Mouse (Mus musculus) embryonic facial prominence, embryonic 15.5 days (tissue): ENCODE data around the gene Ralgapa2. TPM values are rescaled to one million over a fixed set of nuclear protein-coding genes. Genes with fewer than 3 reads are reported as not detected.

ENCODE experiments used
- ATAC-seq: fragments of 200-750 bp; cut with Nextera tagmentation; 2 replicates; pipeline ENCODE4 v1.8.0; 2017; ENCODE audit warnings: low read depth, moderate TSS enrichment; ENCODE audit not compliant: insufficient number of reproducible peaks, low FRiP score, low TSS enrichment
- H3K27ac ChIP-seq: fragments of 300-500 bp; sonication (generic); replicated peaks from 2 replicates; pipeline ENCODE4 v1.5.1; 2015; ENCODE audit warnings: mild to moderate bottlenecking, inconsistent platforms
- H3K27me3 ChIP-seq: fragments of 300-500 bp; sonication (generic); 2 replicates; pipeline ENCODE4 v1.6.1; 2015; ENCODE audit warnings: inconsistent platforms
- H3K36me3 ChIP-seq: fragments of 300-500 bp; sonication (generic); 2 replicates; pipeline ENCODE4 v1.6.1; 2015; ENCODE audit warnings: mild to moderate bottlenecking, inconsistent platforms
- H3K4me1 ChIP-seq: fragments of 300-500 bp; sonication (generic); 2 replicates; pipeline ENCODE4 v1.6.1; 2015; ENCODE audit warnings: inconsistent platforms
- H3K4me2 ChIP-seq: fragments of 300-500 bp; sonication (generic); replicated peaks from 2 replicates; pipeline ENCODE4 v1.6.1; 2015; ENCODE audit warnings: mild to moderate bottlenecking, inconsistent platforms
- H3K4me3 ChIP-seq: fragments of 300-500 bp; sonication (generic); replicated peaks from 2 replicates; pipeline ENCODE4 v1.5.1; 2015; ENCODE audit warnings: mild to moderate bottlenecking, inconsistent platforms
- H3K9ac ChIP-seq: fragments of 300-500 bp; sonication (generic); 2 replicates; pipeline ENCODE4 v1.6.1; 2015; ENCODE audit warnings: inconsistent platforms
- H3K9me3 ChIP-seq: fragments of 300-500 bp; sonication (generic); replicated peaks from 2 replicates; pipeline ENCODE4 v1.6.1; 2016; ENCODE audit warnings: inconsistent platforms
- WGBS: fragments of 180-500 bp; shearing (Covaris S2); methylation state at CpG from one replicate; pipeline ENCODE4 v1.1.7; 2015; 5-methylcytosine and 5-hydroxymethylcytosine counted together
- polyA plus RNA-seq: library from polyadenylated mRNA; unstranded; fragments of >200 nt; fragmentation: Nextera tagmentation; extraction: Ambion mirVana; gene quantifications from 2 replicates; pipeline ENCODE4 v1.2.1, GENCODE M21; 2015

Ralgapa2 gene
- polyA plus RNA-seq, 1 experiment from 2014 or later = 5.5 TPM

DNA sequence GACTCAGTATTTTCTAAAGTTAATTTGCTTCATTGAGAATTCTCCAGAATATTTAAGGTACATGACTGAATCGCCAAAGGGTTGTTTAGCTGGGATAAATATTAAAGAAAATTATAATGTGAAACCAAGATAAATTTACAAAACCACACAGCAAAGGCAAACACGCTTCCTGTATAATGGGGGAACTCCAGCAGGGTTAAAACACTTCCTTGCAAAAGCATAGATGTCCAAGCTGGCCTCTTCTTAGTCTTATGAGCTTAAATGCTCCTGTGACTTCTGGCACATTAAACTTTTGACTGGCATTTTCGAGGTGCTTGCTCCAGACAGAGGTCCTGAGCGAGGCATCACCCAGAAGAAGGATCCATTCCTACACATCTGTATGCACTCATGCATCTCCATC lies 188.6 kb downstream of the Ralgapa2 start:
- H3K4me2 ChIP-seq = no peak overlapping the region
- H3K9ac ChIP-seq = no peak overlapping the region
- H3K9me3 ChIP-seq = no peaks in the 10 kb centered on the region
- no peak overlapping the region for H3K27ac ChIP-seq
- no peak overlapping the region for H3K4me3 ChIP-seq
- H3K27me3 ChIP-seq = no peaks in the 10 kb centered on the region
- ATAC-seq = no peak
- 80% methylated on average over 4 of the region's 4 CpGs for WGBS
- H3K36me3 ChIP-seq = no peaks in the 10 kb centered on the region
- H3K4me1 ChIP-seq = no peaks in the 10 kb centered on the region

DNA sequence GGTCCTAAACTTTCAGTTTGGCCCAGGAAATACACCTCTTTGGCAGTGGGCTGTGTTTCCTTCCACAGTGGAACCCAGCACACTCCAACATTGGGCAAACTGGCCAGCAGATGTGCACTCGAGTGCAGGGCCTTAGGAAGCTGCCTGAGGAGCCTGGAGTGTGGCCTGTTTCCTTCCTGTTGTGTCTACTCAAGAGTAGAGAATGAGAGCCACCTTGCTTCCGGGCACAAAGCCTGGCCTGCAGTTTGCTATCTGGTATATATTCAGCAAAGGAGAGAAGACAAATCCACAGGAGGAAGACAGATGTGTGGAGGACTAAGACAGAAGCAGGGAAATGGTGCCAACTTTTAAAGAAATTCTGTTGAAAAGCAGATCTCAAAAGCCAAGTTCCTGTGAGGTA lies 189.4 kb downstream of the Ralgapa2 start:
- Histone ChIP-seq H3K4me3 (no peak overlapping the region), H3K27ac (no peak overlapping the region), H3K27me3 (no peaks in the 10 kb centered on the region), H3K4me1 (no peaks in the 10 kb centered on the region), H3K9ac (no peak overlapping the region), H3K4me2 (no peak overlapping the region), H3K9me3 (no peaks in the 10 kb centered on the region), H3K36me3 (no peaks in the 10 kb centered on the region)
- WGBS = 47% methylated on average over 2 of the region's 2 CpGs
- no peak for ATAC-seq

- Histone ChIP-seq H3K4me1 (no peaks in the 10 kb centered on the region), H3K9ac (no peak overlapping the region), H3K27me3 (no peaks in the 10 kb centered on the region), H3K36me3 (no peaks in the 10 kb centered on the region), H3K4me2 (no peak overlapping the region), H3K4me3 (no peak overlapping the region), H3K9me3 (no peaks in the 10 kb centered on the region), H3K27ac (no peak overlapping the region)
- WGBS = 88% methylated on average over 2 of the region's 2 CpGs
- no peak for ATAC-seq
Measured at GRCm38 (mm10) chr2:146322019-146322418, 190.1 kb downstream of the Ralgapa2 start.

DNA sequence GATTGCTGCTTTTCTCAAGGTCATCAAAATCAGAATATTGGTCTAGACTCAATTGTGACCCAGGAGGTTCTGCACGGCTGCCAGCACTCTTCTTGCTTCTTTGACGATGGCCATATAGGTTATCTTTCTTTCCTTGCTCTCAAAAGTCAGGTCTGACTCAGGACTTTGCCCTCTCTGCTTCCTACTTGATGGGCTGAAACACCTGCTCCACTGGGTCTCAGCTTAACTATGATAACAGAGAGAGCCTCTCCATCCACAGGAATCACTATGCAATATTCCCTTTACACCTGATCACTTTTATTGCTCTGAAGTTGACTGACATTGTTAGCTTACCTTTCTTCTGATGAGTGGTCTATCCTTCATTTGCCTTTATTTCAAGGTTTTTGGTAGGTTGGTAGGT lies 191.5 kb downstream of the Ralgapa2 start:
- H3K4me1 ChIP-seq = no peaks in the 10 kb centered on the region

DNA sequence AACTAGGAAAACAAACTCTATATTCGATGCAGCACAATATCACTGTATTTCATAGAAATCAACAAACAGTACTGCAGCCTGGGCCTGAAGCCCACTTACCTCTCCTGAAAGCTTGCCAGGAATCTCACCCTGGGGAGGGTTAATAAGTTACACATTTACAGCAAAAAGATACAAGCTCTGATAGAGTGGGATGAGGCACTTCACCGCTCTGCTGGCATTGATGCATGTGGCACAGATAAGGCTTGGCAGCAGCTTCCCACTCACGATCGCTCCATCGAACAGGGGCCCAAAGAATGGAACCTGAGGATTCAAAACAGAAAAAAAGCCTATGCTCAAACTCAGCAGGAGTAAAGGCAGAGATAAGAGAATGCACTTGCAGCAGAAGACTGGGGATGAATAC lies 197.4 kb downstream of the Ralgapa2 start:
- 77% methylated on average over 5 of the region's 5 CpGs for WGBS
- H3K9ac ChIP-seq = no peak overlapping the region
- H3K36me3 ChIP-seq = no peaks in the 10 kb centered on the region
- no peak for ATAC-seq
- H3K4me2 ChIP-seq = no peak overlapping the region
- no peak overlapping the region for H3K4me3 ChIP-seq
- H3K27me3 ChIP-seq = no peaks in the 10 kb centered on the region
- no peak overlapping the region for H3K27ac ChIP-seq
- H3K4me1 ChIP-seq = peaks cover 5% of the 10 kb centered on the region; the same call in 1 of the 2 replicates
- H3K9me3 ChIP-seq = no peaks in the 10 kb centered on the region

More for the DNA sequence above, 191.5 kb downstream of the Ralgapa2 start:
- no peak overlapping the region for H3K4me3 ChIP-seq
- no peak overlapping the region for H3K9ac ChIP-seq
- 93% methylated on average over 2 of the region's 2 CpGs for WGBS
- no peak for ATAC-seq
- no peak overlapping the region for H3K27ac ChIP-seq
- no peaks in the 10 kb centered on the region for H3K27me3 ChIP-seq
- H3K9me3 ChIP-seq = no peaks in the 10 kb centered on the region
- H3K36me3 ChIP-seq = no peaks in the 10 kb centered on the region
- no peak overlapping the region for H3K4me2 ChIP-seq

DNA sequence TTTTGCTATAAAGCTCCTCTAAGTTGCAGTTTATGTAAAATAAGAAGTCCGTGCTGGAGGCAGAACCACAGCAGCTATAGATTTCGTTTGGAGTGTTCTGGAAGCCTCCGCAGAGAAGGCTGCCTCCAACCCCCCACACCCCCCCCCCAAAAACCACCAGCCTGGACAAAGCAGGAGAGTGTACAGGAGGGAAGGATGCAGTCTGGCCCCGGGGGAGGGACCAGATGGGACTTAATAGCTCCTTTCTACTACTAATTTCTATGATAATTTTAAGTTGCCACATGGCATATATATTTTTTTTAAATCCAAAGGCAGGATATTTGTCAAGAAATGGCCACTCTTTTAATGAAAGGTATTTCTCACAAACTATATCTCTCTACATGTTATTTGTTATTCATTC lies 198.3 kb downstream of the Ralgapa2 start:
- WGBS = 60% methylated on average over 4 of the region's 4 CpGs
- no peak for ATAC-seq
- no peak overlapping the region for H3K4me3 ChIP-seq
- no peaks in the 10 kb centered on the region for H3K27me3 ChIP-seq
- H3K4me1 ChIP-seq = peaks cover 10% of the 10 kb centered on the region
- no peak overlapping the region for H3K4me2 ChIP-seq
- no peaks in the 10 kb centered on the region for H3K36me3 ChIP-seq
- H3K27ac ChIP-seq = no peak overlapping the region
- H3K9ac ChIP-seq = no peak overlapping the region
- no peaks in the 10 kb centered on the region for H3K9me3 ChIP-seq

- Histone ChIP-seq H3K9ac (no peak overlapping the region), H3K27ac (no peak overlapping the region), H3K27me3 (no peaks in the 10 kb centered on the region), H3K9me3 (no peaks in the 10 kb centered on the region), H3K4me1 (peaks cover 15% of the 10 kb centered on the region), H3K4me3 (no peak overlapping the region), H3K4me2 (no peak overlapping the region), H3K36me3 (no peaks in the 10 kb centered on the region)
- 66% methylated on average over 3 of the region's 3 CpGs for WGBS
- no peak for ATAC-seq
Measured at GRCm38 (mm10) chr2:146310760-146311159, 201.4 kb downstream of the Ralgapa2 start.

- no peak for ATAC-seq
- Histone ChIP-seq H3K9me3 (no peaks in the 10 kb centered on the region), H3K36me3 (no peaks in the 10 kb centered on the region), H3K4me1 (peaks cover 15% of the 10 kb centered on the region), H3K4me3 (no peak overlapping the region), H3K27me3 (no peaks in the 10 kb centered on the region), H3K4me2 (no peak overlapping the region), H3K9ac (no peak overlapping the region), H3K27ac (no peak overlapping the region)
- WGBS = 49% methylated on average over 6 of the region's 6 CpGs
Measured at GRCm38 (mm10) chr2:146310291-146310690, 201.9 kb downstream of the Ralgapa2 start.

DNA sequence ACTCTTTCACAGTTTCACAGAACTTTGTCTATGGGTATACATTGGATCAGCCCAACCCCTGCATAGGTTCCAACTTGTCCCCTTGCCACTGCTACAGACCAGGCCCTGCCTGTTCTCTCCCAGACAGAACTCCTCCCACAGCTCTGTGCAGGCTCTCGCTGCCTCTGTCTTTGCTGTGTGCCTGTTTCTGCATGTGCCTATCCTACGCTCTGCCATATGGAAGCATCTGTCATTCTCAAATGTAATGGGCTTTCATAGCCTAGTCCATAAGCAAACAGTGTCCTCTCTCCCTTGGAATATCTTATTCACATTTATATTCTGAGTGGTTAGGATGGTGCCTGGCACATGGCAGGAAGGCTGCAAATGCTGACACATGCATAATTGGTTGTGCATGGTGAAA lies 202.7 kb downstream of the Ralgapa2 start:
- Histone ChIP-seq H3K9ac (no peak overlapping the region), H3K9me3 (no peaks in the 10 kb centered on the region), H3K4me3 (no peak overlapping the region), H3K36me3 (no peaks in the 10 kb centered on the region), H3K4me1 (peaks cover 15% of the 10 kb centered on the region), H3K4me2 (no peak overlapping the region), H3K27ac (no peak overlapping the region), H3K27me3 (no peaks in the 10 kb centered on the region)
- WGBS = 62% methylated on average over 2 of the region's 2 CpGs
- no peak for ATAC-seq

GRCm38 (mm10) chr2:146307060-146307459 lies 205.1 kb downstream of the Ralgapa2 start:
- H3K36me3 ChIP-seq = no peaks in the 10 kb centered on the region
- H3K27ac ChIP-seq = no peak overlapping the region
- H3K9me3 ChIP-seq = no peaks in the 10 kb centered on the region
- 23% methylated on average over 3 of the region's 3 CpGs for WGBS
- H3K9ac ChIP-seq = no peak overlapping the region
- no peaks in the 10 kb centered on the region for H3K27me3 ChIP-seq
- no peak; the same call in 1 of the 2 replicates for ATAC-seq
- peaks cover 15% of the 10 kb centered on the region for H3K4me1 ChIP-seq
- no peak overlapping the region for H3K4me3 ChIP-seq
- H3K4me2 ChIP-seq = no peak overlapping the region

- Histone ChIP-seq H3K27ac (no peak overlapping the region), H3K9ac (no peak overlapping the region), H3K36me3 (no peaks in the 10 kb centered on the region), H3K9me3 (no peaks in the 10 kb centered on the region), H3K27me3 (no peaks in the 10 kb centered on the region), H3K4me1 (0 out of 2 replicates have a peak, but pooled peaks cover 2% of the 10 kb centered on the region), H3K4me2 (no peak overlapping the region), H3K4me3 (no peak overlapping the region)
- 39% methylated on average over 9 of the region's 9 CpGs for whole genome bisulfite sequencing
- no peak for ATAC-seq
Measured at GRCm38 (mm10) chr2:146302094-146302699, 209.9 kb downstream of the Ralgapa2 start.

- Histone ChIP-seq H3K27ac (no peak overlapping the region), H3K36me3 (no peaks in the 10 kb centered on the region), H3K27me3 (no peaks in the 10 kb centered on the region), H3K9me3 (no peaks in the 10 kb centered on the region), H3K4me1 (no peaks in the 10 kb centered on the region), H3K4me3 (no peak overlapping the region), H3K4me2 (no peak overlapping the region), H3K9ac (no peak overlapping the region)
- ATAC-seq = no peak
- 59% methylated on average over 1 of the region's 1 CpGs for WGBS
Measured at GRCm38 (mm10) chr2:146300500-146301020, 211.6 kb downstream of the Ralgapa2 start.
